Mouse (Mus musculus) myocyte (in vitro differentiated cells): ENCODE results near the gene Nme4. TPM values are rescaled to one million over a fixed set of nuclear protein-coding genes. Genes with fewer than 3 reads are reported as not detected.
A peak's percentile ranks its signal among the peaks of the same experiment; 100 is the strongest.

Experiments used
- H3K27me3 ChIP-seq: one replicate; pipeline ENCODE4 v1.6.1; 2011; ENCODE audit not compliant: control insufficient read depth, insufficient read depth, insufficient read length
- H3K36me3 ChIP-seq: one replicate; pipeline ENCODE4 v1.6.1; 2011; ENCODE audit not compliant: control insufficient read depth, insufficient read depth
- H3K4me2 ChIP-seq: one replicate; pipeline ENCODE4 v1.6.1; 2011; ENCODE audit warnings: low read depth, control low read depth
- H3K4me3 ChIP-seq: one replicate; pipeline ENCODE4 v1.5.1; 2011; ENCODE audit warnings: mild to moderate bottlenecking, control low read depth, moderate library complexity
- H3K79me2 ChIP-seq: one replicate; pipeline ENCODE4 v1.6.1; 2011; ENCODE audit not compliant: control insufficient read depth, insufficient read depth
- H3ac ChIP-seq: one replicate; pipeline ENCODE4 v1.6.1; 2011; ENCODE audit not compliant: control insufficient read depth, insufficient read length
- CEBPB ChIP-seq: IDR thresholded peaks from 2 replicates; pipeline ENCODE4 v1.6.1; 2011; ENCODE audit warnings: mild to moderate bottlenecking, moderate library complexity; ENCODE audit not compliant: poor library complexity, insufficient read depth, severe bottlenecking
- E2F4 ChIP-seq: IDR thresholded peaks from one replicate; pipeline ENCODE4 v1.6.1; 2011; ENCODE audit warnings: mild to moderate bottlenecking, control low read depth, moderate library complexity; ENCODE audit not compliant: insufficient read depth
- MAX ChIP-seq: IDR thresholded peaks from one replicate; pipeline ENCODE4 v1.6.1; 2011; ENCODE audit warnings: low read depth, mild to moderate bottlenecking, control low read depth
- MYOD1 ChIP-seq, 3 experiments: IDR thresholded peaks; one replicate each; pipeline ENCODE4 v1.6.1; 2011; ENCODE audit warnings: control low read depth in 2 of 3, low read depth in 2 of 3, mild to moderate bottlenecking in 2 of 3, moderate library complexity in 1 of 3; ENCODE audit not compliant: insufficient read length in 2 of 3, control insufficient read depth in 1 of 3
- MYOG ChIP-seq, 3 experiments: IDR thresholded peaks; one replicate each; pipeline ENCODE4 v1.6.1; 2011; ENCODE audit warnings: control low read depth in 2 of 3, low read depth in 2 of 3, mild to moderate bottlenecking in 2 of 3; ENCODE audit not compliant: insufficient read length in 2 of 3, control insufficient read depth in 1 of 3, insufficient read depth in 1 of 3
- POLR2A ChIP-seq: IDR thresholded peaks from one replicate; pipeline ENCODE4 v1.6.1; 2011; ENCODE audit warnings: low read depth, mild to moderate bottlenecking, control low read depth, moderate library complexity; ENCODE audit not compliant: insufficient read length
- POLR2AphosphoS2 ChIP-seq: IDR thresholded peaks from one replicate; pipeline ENCODE4 v1.6.1; 2011; ENCODE audit warnings: low read depth, control low read depth; ENCODE audit not compliant: insufficient read length
- REST ChIP-seq: IDR thresholded peaks from one replicate; pipeline ENCODE4 v1.6.1; 2011; ENCODE audit warnings: mild to moderate bottlenecking, control low read depth, moderate library complexity; ENCODE audit not compliant: insufficient read depth, insufficient read length
- SRF ChIP-seq: IDR thresholded peaks from one replicate; pipeline ENCODE4 v1.6.1; 2011; ENCODE audit warnings: low read depth; ENCODE audit not compliant: control insufficient read depth, insufficient read length
- TCF12 ChIP-seq: IDR thresholded peaks from one replicate; pipeline ENCODE4 v1.6.1; 2011; ENCODE audit warnings: mild to moderate bottlenecking, control low read depth; ENCODE audit not compliant: poor library complexity, insufficient read depth, severe bottlenecking
- TCF3 ChIP-seq: IDR thresholded peaks from one replicate; pipeline ENCODE4 v1.6.1; 2011; ENCODE audit warnings: low read depth, control low read depth; ENCODE audit not compliant: insufficient read length
- USF1 ChIP-seq: IDR thresholded peaks from one replicate; pipeline ENCODE4 v1.6.1; 2011; ENCODE audit warnings: low read depth, mild to moderate bottlenecking, control low read depth, moderate library complexity
- polyA plus RNA-seq: library from polyadenylated mRNA; unstranded; fragments of >200 nt; fragmentation: generic; extraction: Trizol; gene quantifications from one replicate; pipeline ENCODE4 v1.2.1, GENCODE M21; 2012; ENCODE audit warnings: missing spikeins

Gene Nme4
- polyA plus RNA-seq, 1 experiment = 23.9 TPM

DNA sequence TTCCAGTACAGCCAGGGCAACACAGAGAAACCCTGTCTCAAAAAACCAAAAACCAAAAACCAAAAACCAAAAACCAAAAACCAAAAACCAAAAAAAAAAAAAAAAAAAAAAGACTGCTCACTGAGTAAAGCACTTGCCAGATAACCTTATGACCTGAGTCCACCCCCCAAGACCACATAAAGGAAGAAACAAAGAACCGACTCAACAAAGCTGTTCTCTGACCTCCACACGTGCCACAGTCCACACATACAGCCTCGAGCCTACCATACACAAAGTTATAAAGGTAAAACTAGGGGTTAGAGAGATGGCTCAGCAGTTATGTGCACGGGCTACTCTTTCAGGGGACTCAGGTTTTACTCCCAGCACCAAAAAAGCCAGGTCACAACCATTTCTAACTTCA is 42.7 kb downstream of the Nme4 start:
- H3ac ChIP-seq = no peak overlapping the region
- H3K36me3 ChIP-seq = no peaks in the 10 kb centered on the region
- no peak overlapping the region for H3K4me3 ChIP-seq
- TF ChIP-seq CEBPB (no peak), SRF (no peak), MYOD1 (IDR thresholded peaks at IDR 0.05; ENCODE audit: control insufficient read depth in 1 of 3, insufficient read length in 2 of 3, low read depth in 2 of 3) (no peak)
- H3K79me2 ChIP-seq = peaks cover 34% of the 10 kb centered on the region
- H3K4me2 ChIP-seq = no peak overlapping the region
- H3K27me3 ChIP-seq = no peaks in the 10 kb centered on the region

DNA sequence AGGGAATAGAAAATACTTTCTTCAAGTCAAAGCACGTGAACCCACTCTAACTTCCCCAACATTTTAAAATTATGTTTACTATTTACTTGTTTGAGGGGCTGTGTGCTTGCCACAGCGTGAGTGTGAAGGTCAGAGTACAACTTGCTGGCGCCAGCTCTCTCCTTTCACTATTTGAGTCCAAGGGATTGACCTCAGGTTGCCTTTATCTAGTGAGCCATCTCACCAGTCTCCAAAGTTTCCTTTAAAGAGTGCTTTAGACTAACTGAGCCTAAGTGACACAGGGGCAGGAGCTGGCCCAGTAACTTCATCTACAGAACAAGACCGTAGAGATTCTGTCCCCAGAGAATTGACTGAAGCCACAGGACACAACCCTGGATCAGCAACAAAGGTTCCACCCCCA is 43.3 kb downstream of the Nme4 start:
- TF ChIP-seq REST (no peak), SRF (no peak), MYOD1 (IDR thresholded peaks at IDR 0.05; ENCODE audit: control insufficient read depth in 1 of 3, insufficient read length in 2 of 3, low read depth in 2 of 3) (no peak), TCF12 (no peak), MAX (no peak), CEBPB (no peak)

DNA sequence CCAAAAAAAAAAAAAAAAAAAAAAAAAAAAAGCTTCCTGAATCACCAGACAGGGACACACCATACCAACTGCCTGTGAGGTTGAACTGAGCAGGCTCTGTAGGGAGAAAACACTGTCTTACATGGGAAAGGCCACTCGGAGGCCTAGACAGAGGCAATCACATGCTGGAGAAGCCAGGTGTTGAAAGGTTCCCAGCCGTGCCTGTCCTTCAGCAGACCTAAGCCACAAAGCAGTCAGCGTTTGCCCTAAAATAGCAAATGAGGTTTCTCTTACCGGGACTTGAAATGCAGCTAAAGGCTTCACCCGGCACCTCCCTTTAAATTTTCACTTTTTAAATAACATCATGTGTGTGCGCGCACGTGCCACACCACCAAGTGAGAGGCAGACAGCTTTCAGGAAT is 47.3 kb downstream of the Nme4 start:
- no peaks in the 10 kb centered on the region for H3K27me3 ChIP-seq
- H3K36me3 ChIP-seq = no peaks in the 10 kb centered on the region
- H3K79me2 ChIP-seq = peaks cover 54% of the 10 kb centered on the region
- H3K4me3 ChIP-seq = no peak overlapping the region
- H3ac ChIP-seq = no peak overlapping the region
- peak overlapping the region; percentile 12 for H3K4me2 ChIP-seq
- peak; percentile 21 to 83 (median 71) for TF ChIP-seq MYOD1 (IDR thresholded peaks at IDR 0.05; ENCODE audit: control insufficient read depth in 1 of 3, insufficient read length in 2 of 3, low read depth in 2 of 3)
- no peak for TF ChIP-seq TCF3

More for the DNA sequence above, 43.3 kb downstream of the Nme4 start:
- Histone ChIP-seq H3K27me3 (no peaks in the 10 kb centered on the region), H3K4me3 (no peak overlapping the region), H3K4me2 (no peak overlapping the region), H3K36me3 (no peaks in the 10 kb centered on the region), H3K79me2 (peaks cover 37% of the 10 kb centered on the region), H3ac (no peak overlapping the region)

DNA sequence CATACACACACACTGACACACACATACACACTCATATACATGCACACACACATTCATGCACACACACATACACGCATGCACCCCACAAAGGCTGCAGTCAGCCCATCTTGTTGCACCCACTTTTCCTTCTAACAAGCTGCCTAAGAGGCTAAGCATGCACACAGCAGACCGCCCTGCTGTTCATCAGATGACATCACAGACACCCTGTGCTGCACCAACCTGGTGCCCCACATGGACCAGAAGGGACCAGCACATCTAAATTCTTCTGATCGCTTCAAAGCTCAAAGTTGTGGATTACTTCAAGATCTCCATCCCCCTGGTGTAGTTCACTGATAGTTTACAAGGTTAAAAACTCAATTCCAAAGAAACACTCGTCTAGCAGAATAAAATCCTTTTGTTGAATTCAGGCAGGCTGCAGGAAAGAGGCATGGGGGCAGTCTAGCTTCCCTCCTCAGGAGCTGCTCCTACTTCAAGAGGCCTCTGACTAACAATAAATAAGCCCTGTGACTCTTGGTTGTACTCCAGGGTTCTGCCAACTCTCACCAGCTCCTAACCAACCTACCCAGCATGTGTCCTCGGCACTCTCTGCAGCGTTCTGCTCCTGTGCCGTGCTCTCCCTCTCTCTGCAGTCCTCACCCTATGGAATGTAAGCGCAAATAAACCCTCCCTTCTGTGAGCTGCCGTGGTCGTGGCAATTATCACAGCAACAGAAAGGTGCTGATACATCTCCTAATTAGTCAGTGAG is 49.0 kb downstream of the Nme4 start:
- Histone ChIP-seq H3K36me3 (no peaks in the 10 kb centered on the region), H3K4me2 (no peak overlapping the region), H3K79me2 (peaks cover 44% of the 10 kb centered on the region), H3K4me3 (no peak overlapping the region), H3ac (no peak overlapping the region), H3K27me3 (no peaks in the 10 kb centered on the region)
- no peak for TF ChIP-seq REST
- no peak for TF ChIP-seq USF1
- TF ChIP-seq TCF12 = no peak
- no peak for TF ChIP-seq TCF3
- no peak for TF ChIP-seq MAX
- TF ChIP-seq SRF = no peak
- TF ChIP-seq E2F4 = no peak
- TF ChIP-seq MYOG (IDR thresholded peaks at IDR 0.05; ENCODE audit: control insufficient read depth in 1 of 3, insufficient read depth in 1 of 3, insufficient read length in 2 of 3, low read depth in 2 of 3) = no peak
- TF ChIP-seq POLR2AphosphoS2 = no peak
- no peak for TF ChIP-seq CEBPB
- TF ChIP-seq MYOD1 (IDR thresholded peaks at IDR 0.05; ENCODE audit: control insufficient read depth in 1 of 3, insufficient read length in 2 of 3, low read depth in 2 of 3) = no peak

DNA sequence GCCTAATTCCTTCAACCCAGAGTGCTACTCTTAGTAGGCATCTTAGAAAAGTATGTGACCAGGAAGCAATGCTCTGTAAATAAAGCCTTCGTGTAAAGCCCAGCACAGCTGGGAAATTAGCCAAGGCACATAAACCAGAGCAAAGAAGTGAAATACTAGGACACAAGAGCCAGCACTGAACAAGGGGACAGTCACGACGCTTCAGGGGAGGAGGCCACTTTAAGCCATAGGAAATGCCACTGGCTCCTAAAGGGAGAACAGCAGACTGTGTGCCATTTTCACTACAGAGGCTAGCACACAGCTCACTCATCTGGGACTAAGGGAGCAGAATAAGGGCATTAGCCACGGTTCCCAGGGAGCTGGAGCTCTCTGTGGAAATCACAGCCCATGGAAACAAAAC is 50.1 kb downstream of the Nme4 start:
- Histone ChIP-seq H3K27me3 (no peaks in the 10 kb centered on the region), H3K79me2 (peaks cover 46% of the 10 kb centered on the region), H3K4me2 (no peak overlapping the region), H3ac (no peak overlapping the region), H3K36me3 (no peaks in the 10 kb centered on the region), H3K4me3 (no peak overlapping the region)
- no peak for TF ChIP-seq POLR2A
- no peak for TF ChIP-seq POLR2AphosphoS2
- no peak for TF ChIP-seq TCF3
- TF ChIP-seq MAX = no peak
- no peak for TF ChIP-seq MYOD1 (IDR thresholded peaks at IDR 0.05; ENCODE audit: control insufficient read depth in 1 of 3, insufficient read length in 2 of 3, low read depth in 2 of 3)

DNA sequence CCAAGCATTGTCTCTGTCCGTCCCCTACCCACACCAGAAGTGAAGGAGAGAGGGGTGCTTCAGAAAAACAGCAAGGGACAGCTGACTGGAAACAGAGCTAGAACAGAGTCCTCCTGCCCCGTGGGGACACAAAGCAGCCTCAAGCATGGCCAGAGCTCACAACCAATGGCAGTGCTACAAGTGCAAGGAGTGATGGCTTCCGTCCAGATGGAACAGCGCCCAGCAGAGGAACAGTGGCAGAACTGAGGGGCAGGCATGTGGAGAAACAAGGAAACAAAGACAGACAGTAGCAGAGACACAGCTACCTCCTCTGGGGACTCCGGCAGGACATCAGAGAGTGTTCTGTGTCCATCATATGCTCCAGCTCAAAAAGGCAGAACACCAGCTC is 52.2 kb downstream of the Nme4 start:
- no peaks in the 10 kb centered on the region for H3K27me3 ChIP-seq
- TF ChIP-seq USF1 (no peak), POLR2AphosphoS2 (no peak), MAX (no peak), TCF3 (no peak), POLR2A (no peak), E2F4 (no peak), REST (no peak), MYOG (IDR thresholded peaks at IDR 0.05; ENCODE audit: control insufficient read depth in 1 of 3, insufficient read depth in 1 of 3, insufficient read length in 2 of 3, low read depth in 2 of 3) (no peak), SRF (no peak), TCF12 (no peak), CEBPB (no peak), MYOD1 (IDR thresholded peaks at IDR 0.05; ENCODE audit: control insufficient read depth in 1 of 3, insufficient read length in 2 of 3, low read depth in 2 of 3) (no peak)
- H3K4me3 ChIP-seq = no peak overlapping the region
- H3K4me2 ChIP-seq = no peak overlapping the region
- H3ac ChIP-seq = no peak overlapping the region
- H3K36me3 ChIP-seq = no peaks in the 10 kb centered on the region
- peaks cover 36% of the 10 kb centered on the region for H3K79me2 ChIP-seq
